Mouse (Mus musculus) monocyte, adult 2 months (primary cell): ENCODE data around the gene Bicc1.

Experiments
- DNase-seq, 2 experiments: peaks; one replicate each; pipeline ENCODE4 v3.0.0; 2022; ENCODE audit warnings: low spot score in 2 of 2, low read depth in 1 of 2

Bicc1 gene

GRCm38 (mm10) chr10:70895891-70896290 lies 263.6 kb downstream of the Bicc1 start:
- DNase-seq, result no peak

- no peak for DNase-seq
These were observed 281.5 kb downstream of the Bicc1 start for GRCm38 (mm10) chr10:70878046-70878445.

- DNase-seq, result no peak
These were observed 281.9 kb downstream of the Bicc1 start for GRCm38 (mm10) chr10:70877631-70878030.

- DNase-seq, result no peak
These were observed 283.0 kb downstream of the Bicc1 start for GRCm38 (mm10) chr10:70876522-70876921.

- no peak for DNase-seq
These were observed 283.4 kb downstream of the Bicc1 start for GRCm38 (mm10) chr10:70876119-70876518.

- DNase-seq, result no peak
These were observed 284.4 kb downstream of the Bicc1 start for GRCm38 (mm10) chr10:70874994-70875538.
